In the genomic region with DNA sequence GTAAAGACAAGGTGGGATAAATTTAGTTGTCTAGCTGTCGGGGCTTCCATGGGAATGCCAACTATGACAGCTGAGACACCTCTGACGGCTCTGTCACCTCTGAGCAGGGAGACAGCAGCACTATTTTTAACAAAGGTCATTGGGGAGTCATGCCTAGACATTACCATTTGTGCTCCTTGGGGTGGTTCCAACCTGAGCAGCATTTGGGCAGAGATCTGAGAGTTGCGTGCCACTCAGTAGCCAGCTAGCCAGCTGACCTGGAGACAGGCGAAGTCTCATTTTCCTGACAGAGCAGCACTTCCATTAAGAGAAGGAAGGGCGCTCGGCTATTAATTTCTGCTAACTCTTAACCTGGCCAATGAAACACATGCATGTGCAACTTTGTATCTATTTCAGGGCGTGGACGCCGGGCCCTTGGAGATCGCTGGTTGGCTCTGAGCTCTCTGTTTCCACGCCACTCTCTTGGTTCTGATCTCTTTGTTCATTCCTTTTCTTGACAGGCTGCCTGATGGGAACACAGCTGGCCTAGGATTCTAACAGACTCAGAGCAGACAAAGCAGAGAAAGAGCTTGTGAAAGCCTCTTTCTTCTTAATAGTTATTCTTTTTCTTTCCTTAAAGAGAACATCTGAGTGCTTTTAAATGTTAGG, we compare ENCODE assay signal across 12 mouse cellular contexts. TPM values are rescaled to one million over a fixed set of nuclear protein-coding genes. Genes with fewer than 3 reads are reported as not detected.
DNase-seq lines count a peak whose midpoint lies in the region; ATAC-seq and TF ChIP-seq lines count a peak whose summit lies in the region.
"Had no signal": no experiment of that assay in that cellular context is flagged by ENCODE, and none has a peak within 500 bp of the region (broad histone marks: within the 10 kb centered on the region; RNA-seq: fewer than 3 reads in every experiment).

No protein-coding gene starts in this region.

- no peak for DNase-seq in neural tube, embryonic 10.5 days (ENCODE audit: extremely low spot score, low spot score)
- peak; percentile 89 for DNase-seq in gastrocnemius, adult 2 months
- peak; percentile 40 to 65 for DNase-seq in heart, postnatal 36 days
- DNase-seq in right cerebral cortex, postnatal 10 days (ENCODE audit: low spot score in 2 of 2) = no peak
- no peak for DNase-seq in kidney, postnatal 36 days
- no peak for DNase-seq in liver, postnatal 0 days
- DNase-seq in liver, embryonic 11.5 days (ENCODE audit: low spot score) = no peak

- H3K4me1 ChIP-seq in neural tube, embryonic 13.5 days (replicated peaks) = peaks cover 28% of the 10 kb centered on the region
- H3K4me1 ChIP-seq in liver, postnatal 0 days (ENCODE audit: insufficient read depth) = no peaks in the 10 kb centered on the region
- no peaks in the 10 kb centered on the region for H3K4me1 ChIP-seq in liver, embryonic 11.5 days (replicated peaks; ENCODE audit: control insufficient read depth, insufficient read depth, low read length)

- WGBS in neural tube, embryonic 13.5 days = 68% methylated on average over 11 of the region's 11 CpGs
- WGBS in liver, postnatal 0 days (ENCODE audit: insufficient replicate concordance) = 87% methylated on average over 11 of the region's 11 CpGs
- 81% methylated on average over 11 of the region's 11 CpGs for whole genome bisulfite sequencing in liver, embryonic 11.5 days

- intact Hi-C loops in gastrocnemius, adult 2 months (cut with DNase I) = loop anchor here (10.0 kb wide), 1 partner anchor 183 kb away; no protein-coding TSS in a partner anchor
- intact Hi-C loops in heart, postnatal 36 days (cut with DNase I) = no loop called here

- no peak overlapping the region for H3K9ac ChIP-seq in neural tube, embryonic 13.5 days
- H3K9ac ChIP-seq in liver, postnatal 0 days (replicated peaks) = no peak overlapping the region
- H3K9ac ChIP-seq in liver, embryonic 11.5 days (ENCODE audit: low read depth, low read length) = no peak overlapping the region
- H3K9ac ChIP-seq: neural tube, embryonic 12.5 days had no signal

- no peaks in the 10 kb centered on the region for H3K36me3 ChIP-seq in neural tube, embryonic 13.5 days
- no peaks in the 10 kb centered on the region for H3K36me3 ChIP-seq in liver, postnatal 0 days (replicated peaks; ENCODE audit: insufficient read depth, low read length)
- no peaks in the 10 kb centered on the region for H3K36me3 ChIP-seq in liver, embryonic 11.5 days (ENCODE audit: control insufficient read depth, insufficient read depth, low read length)
- H3K36me3 ChIP-seq: neural tube, embryonic 12.5 days had no signal

- H3K27ac ChIP-seq in neural tube, embryonic 13.5 days (replicated peaks) = peak overlapping the region; percentile 6; the same call in 1 of the 2 replicates
- H3K27ac ChIP-seq in gastrocnemius, adult 2 months = peak overlapping the region; percentile 85
- H3K27ac ChIP-seq in liver, postnatal 0 days (ENCODE audit: low read depth) = no peak overlapping the region
- no peak overlapping the region for H3K27ac ChIP-seq in liver, embryonic 11.5 days (ENCODE audit: low read depth, low read length)
- H3K27ac ChIP-seq: neural tube, embryonic 12.5 days had no signal

- no peak for ATAC-seq in neural tube, embryonic 13.5 days (ENCODE audit: low read depth)
- no peak for ATAC-seq in liver, postnatal 0 days
- no peak for ATAC-seq in liver, embryonic 11.5 days (replicated peaks; ENCODE audit: low FRiP score)

- H3K27me3 ChIP-seq in neural tube, embryonic 13.5 days = no peaks in the 10 kb centered on the region
- no peaks in the 10 kb centered on the region for H3K27me3 ChIP-seq in liver, postnatal 0 days (ENCODE audit: insufficient read depth, low read length)
- H3K27me3 ChIP-seq in liver, embryonic 11.5 days (replicated peaks; ENCODE audit: control insufficient read depth, insufficient read depth, low read length) = no peaks in the 10 kb centered on the region
- H3K27me3 ChIP-seq: neural tube, embryonic 12.5 days had no signal

- TF ChIP-seq CTCF in gastrocnemius, adult 2 months (IDR thresholded peaks at IDR 0.05) = no peak
- no peak for TF ChIP-seq CTCF in liver, postnatal 0 days (IDR thresholded peaks at IDR 0.05; ENCODE audit: low read depth)

- H3K4me3 ChIP-seq in neural tube, embryonic 13.5 days = no peak overlapping the region
- peak overlapping the region; percentile 5; the same call in 1 of the 2 replicates for H3K4me3 ChIP-seq in gastrocnemius, adult 2 months
- H3K4me3 ChIP-seq in liver, postnatal 0 days (ENCODE audit: low read depth, low read length) = no peak overlapping the region
- H3K4me3 ChIP-seq in liver, embryonic 11.5 days (ENCODE audit: low read depth, low read length) = no peak overlapping the region
- H3K4me3 ChIP-seq: neural tube, embryonic 12.5 days had no signal

- H3K4me2 ChIP-seq in neural tube, embryonic 13.5 days = no peak overlapping the region
- H3K4me2 ChIP-seq in liver, postnatal 0 days (ENCODE audit: low read depth, low read length) = no peak overlapping the region
- no peak overlapping the region for H3K4me2 ChIP-seq in liver, embryonic 11.5 days
- H3K4me2 ChIP-seq: neural tube, embryonic 12.5 days had no signal

- H3K9me3 ChIP-seq in neural tube, embryonic 13.5 days = no peaks in the 10 kb centered on the region
- H3K9me3 ChIP-seq in liver, postnatal 0 days (ENCODE audit: low read length) = no peaks in the 10 kb centered on the region
- H3K9me3 ChIP-seq in liver, embryonic 11.5 days (ENCODE audit: control insufficient read depth, low read length) = no peaks in the 10 kb centered on the region
- H3K9me3 ChIP-seq: neural tube, embryonic 12.5 days had no signal

- no peak for TF ChIP-seq EP300 in liver, postnatal 0 days (IDR thresholded peaks at IDR 0.05; ENCODE audit: low read depth)

RNA-seq across cellular contexts. Expression of gene Gm11096, which starts 40.4 kb away (rescaled TPM):
- polyA plus RNA-seq in neural tube, embryonic 13.5 days (2015; fragmentation: Nextera tagmentation; extraction: Ambion mirVana) = not detected in 2 replicates
- total RNA-seq in gastrocnemius, adult 2 months (2021) = not detected
- total RNA-seq in heart, postnatal 36 days (2021) = not detected
- not detected in 2 replicates for polyA plus RNA-seq in liver, postnatal 0 days (2015; fragmentation: Nextera tagmentation; extraction: Ambion mirVana)
- polyA plus RNA-seq in liver, embryonic 11.5 days (2014; fragmentation: Nextera tagmentation; extraction: Ambion mirVana) = not detected in 2 replicates
- total RNA-seq: common myeloid progenitor, adult 5-6 weeks; layer of hippocampus, postnatal 14 days; MEL had no signal
- polyA plus RNA-seq: neural tube, embryonic 12.5 days had no signal

Comparison
In these comparisons a context has a peak if more than half of its experiments do, and no peak if none do; other contexts are left out.
1. H3K27ac ChIP-seq: peak in neural tube, embryonic 13.5 days (single experiment) and gastrocnemius, adult 2 months (single experiment); none in liver, postnatal 0 days (single experiment) and liver, embryonic 11.5 days (single experiment).
2. DNase-seq: peak in gastrocnemius, adult 2 months (single experiment) and heart, postnatal 36 days (2 of 2); none in neural tube, embryonic 10.5 days (single experiment), right cerebral cortex, postnatal 10 days (0 of 2), kidney, postnatal 36 days (0 of 2), liver, postnatal 0 days (single experiment) and liver, embryonic 11.5 days (single experiment).